Mouse (Mus musculus) hindbrain, embryonic 14.5 days (tissue): Measurements from ENCODE around the gene Olfm2. TPM values are rescaled to one million over a fixed set of nuclear protein-coding genes. Genes with fewer than 3 reads are reported as not detected.
A peak's percentile ranks its signal among the peaks of the same experiment; 100 is the strongest.

Experiments
- ATAC-seq: fragments of 200-750 bp; cut with Nextera tagmentation; 2 replicates; pipeline ENCODE4 v1.8.0; 2017; ENCODE audit warnings: moderate number of reproducible peaks, mild to moderate bottlenecking, moderate TSS enrichment, moderate library complexity; ENCODE audit not compliant: low FRiP score
- DNase-seq: peaks from one replicate; pipeline ENCODE4 v3.0.0-alpha.2; 2015; ENCODE audit warnings: low spot score
- H3K27ac ChIP-seq: fragments of 300-500 bp; sonication (generic); 2 replicates; pipeline ENCODE4 v1.5.1; 2014; ENCODE audit warnings: mild to moderate bottlenecking, moderate library complexity
- H3K27me3 ChIP-seq: fragments of 300-500 bp; sonication (generic); 2 replicates; pipeline ENCODE4 v1.6.1; 2014; ENCODE audit warnings: mild to moderate bottlenecking, low read length, mixed read lengths; ENCODE audit not compliant: control insufficient read depth, insufficient read depth
- H3K36me3 ChIP-seq: fragments of 300-500 bp; sonication (generic); replicated peaks from 2 replicates; pipeline ENCODE4 v1.6.1; 2014; ENCODE audit not compliant: control insufficient read depth, insufficient read depth
- H3K4me1 ChIP-seq: fragments of 300-500 bp; sonication (generic); replicated peaks from 2 replicates; pipeline ENCODE4 v1.6.1; 2014; ENCODE audit warnings: antibody characterized with exemption, low read length, mixed read lengths; ENCODE audit not compliant: control insufficient read depth, insufficient read depth
- H3K4me2 ChIP-seq: fragments of 300-500 bp; sonication (generic); replicated peaks from 2 replicates; pipeline ENCODE4 v1.6.1; 2014; ENCODE audit warnings: mild to moderate bottlenecking, moderate library complexity
- H3K4me3 ChIP-seq: fragments of 300-500 bp; sonication (generic); replicated peaks from 2 replicates; pipeline ENCODE4 v1.5.1; 2014; ENCODE audit warnings: mild to moderate bottlenecking, low read length
- H3K9ac ChIP-seq: fragments of 300-500 bp; sonication (generic); 2 replicates; pipeline ENCODE4 v1.6.1; 2014
- H3K9me3 ChIP-seq: fragments of 300-500 bp; sonication (generic); 2 replicates; pipeline ENCODE4 v1.6.1; 2016; ENCODE audit warnings: low read length; ENCODE audit not compliant: control insufficient read depth
- WGBS: fragments of 180-500 bp; shearing (Covaris S2); extraction: QIAGEN DNeasy Blood & Tissue Kit; methylation state at CpG from one replicate; pipeline ENCODE4 v1.1.7; 2014; 5-methylcytosine and 5-hydroxymethylcytosine counted together
- polyA plus RNA-seq: library from polyadenylated mRNA; unstranded; fragments of >200 nt; fragmentation: Nextera tagmentation; extraction: Ambion mirVana; gene quantifications from 2 replicates; pipeline ENCODE4 v1.2.1, GENCODE M21; 2014

Olfm2 gene
- polyA plus RNA-seq, 1 experiment from 2014 or later = 185 TPM

- Histone ChIP-seq H3K4me2 (no peak overlapping the region), H3K27me3 (no peaks in the 10 kb centered on the region), H3K4me3 (no peak overlapping the region), H3K9me3 (no peaks in the 10 kb centered on the region), H3K9ac (0 out of 2 replicates have a peak overlapping the region, but pooled peaks have one; percentile 8), H3K4me1 (peaks cover 16% of the 10 kb centered on the region), H3K36me3 (peaks cover 4% of the 10 kb centered on the region; the same call in 1 of the 2 replicates), H3K27ac (peak overlapping the region; percentile 82)
- 42% methylated on average over 5 of the region's 5 CpGs for WGBS
- peak; percentile 67 for ATAC-seq
- peak; percentile 32 for DNase-seq
These were observed 33.1 kb downstream of the Olfm2 start for GRCm38 (mm10) chr9:20712934-20713477.

- WGBS = 87% methylated on average over 3 of the region's 3 CpGs
- no peak overlapping the region for H3K4me3 ChIP-seq
- no peaks in the 10 kb centered on the region for H3K27me3 ChIP-seq
- peaks cover 16% of the 10 kb centered on the region for H3K4me1 ChIP-seq
- no peak overlapping the region for H3K4me2 ChIP-seq
- ATAC-seq (no peak), DNase-seq (no peak)
- no peaks in the 10 kb centered on the region for H3K9me3 ChIP-seq
- H3K27ac ChIP-seq = no peak overlapping the region
- peaks cover 4% of the 10 kb centered on the region; the same call in 1 of the 2 replicates for H3K36me3 ChIP-seq
- H3K9ac ChIP-seq = no peak overlapping the region
These were observed 35.7 kb downstream of the Olfm2 start for GRCm38 (mm10) chr9:20710471-20710870.

DNA sequence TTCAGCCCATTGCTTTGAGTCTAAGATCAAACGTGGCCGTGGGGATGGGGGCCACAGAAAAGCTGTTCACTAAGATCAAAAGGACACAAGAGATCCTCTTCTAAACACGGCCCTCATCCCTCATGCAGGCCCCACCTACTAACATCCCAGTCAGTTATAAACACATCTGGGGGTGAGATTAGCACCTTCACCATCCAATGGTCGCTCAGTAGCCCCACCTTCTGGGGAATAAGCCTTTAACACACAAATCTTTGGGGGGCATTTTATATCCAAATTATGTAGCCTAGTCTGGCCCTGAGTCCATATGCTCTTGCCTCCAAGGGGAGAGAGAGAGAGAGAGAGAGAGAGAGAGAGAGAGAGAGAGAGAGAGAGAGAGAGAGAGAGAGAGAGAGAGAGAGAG is 40.2 kb downstream of the Olfm2 start:
- Histone ChIP-seq H3K9ac (no peak overlapping the region), H3K4me1 (peaks cover 14% of the 10 kb centered on the region; the same call in 1 of the 2 replicates), H3K27ac (no peak overlapping the region), H3K9me3 (no peaks in the 10 kb centered on the region), H3K4me2 (no peak overlapping the region), H3K36me3 (no peaks in the 10 kb centered on the region), H3K27me3 (no peaks in the 10 kb centered on the region), H3K4me3 (no peak overlapping the region)
- ATAC-seq = no peak
- 56% methylated on average over 4 of the region's 4 CpGs for WGBS
- DNase-seq = no peak

DNA sequence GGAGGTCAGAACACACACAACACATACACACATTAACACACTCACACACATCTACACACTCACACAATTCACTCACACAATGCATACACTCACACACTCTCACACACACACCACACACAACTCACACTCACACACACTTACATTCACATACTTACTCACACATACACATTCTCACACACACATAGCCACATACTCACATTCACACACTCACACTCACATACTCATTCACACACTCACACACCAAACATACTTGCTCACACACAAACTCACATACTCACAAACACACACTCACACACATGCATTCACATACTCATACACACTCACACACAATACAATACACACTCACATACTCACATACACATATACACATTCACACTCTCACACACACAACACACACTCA is 40.7 kb downstream of the Olfm2 start:
- ATAC-seq (no peak), DNase-seq (no peak)
- Histone ChIP-seq H3K27me3 (no peaks in the 10 kb centered on the region), H3K27ac (no peak overlapping the region), H3K36me3 (no peaks in the 10 kb centered on the region), H3K4me3 (no peak overlapping the region), H3K4me2 (no peak overlapping the region), H3K9me3 (no peaks in the 10 kb centered on the region), H3K9ac (no peak overlapping the region), H3K4me1 (peaks cover 14% of the 10 kb centered on the region; the same call in 1 of the 2 replicates)

DNA sequence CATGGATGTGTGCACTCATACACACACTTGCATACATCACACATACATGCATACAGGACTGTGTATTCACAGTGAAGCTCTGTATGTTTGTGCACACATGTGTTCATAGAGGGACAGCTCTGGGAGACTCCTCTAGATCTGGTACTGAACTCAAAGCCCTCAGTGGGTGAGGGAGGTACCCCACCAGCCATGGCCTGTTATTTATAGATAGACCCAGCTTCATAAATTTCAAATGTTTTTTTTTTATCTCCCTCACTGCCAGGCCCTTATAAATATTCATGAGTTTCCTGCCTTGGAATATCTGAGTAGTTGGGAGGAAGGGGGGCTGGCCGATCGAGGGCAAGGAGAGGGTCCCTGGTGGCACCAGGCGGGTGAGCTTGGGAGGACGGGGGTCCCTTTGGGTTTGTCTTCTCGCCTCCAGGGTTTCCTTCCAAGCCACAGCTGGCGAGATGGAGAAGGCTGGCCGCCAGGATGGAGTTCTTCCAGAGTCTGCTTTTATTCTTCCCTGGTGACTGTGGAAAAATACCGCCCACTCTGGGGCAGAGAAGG is 42.2 kb downstream of the Olfm2 start:
- Histone ChIP-seq H3K36me3 (no peaks in the 10 kb centered on the region), H3K4me2 (no peak overlapping the region), H3K4me3 (no peak overlapping the region), H3K27ac (peak overlapping the region; percentile 60), H3K9ac (no peak overlapping the region), H3K4me1 (peaks cover 14% of the 10 kb centered on the region; the same call in 1 of the 2 replicates), H3K27me3 (no peaks in the 10 kb centered on the region), H3K9me3 (no peaks in the 10 kb centered on the region)
- ATAC-seq (peak; percentile 64), DNase-seq (peak; percentile 40)
- 17% methylated on average over 8 of the region's 8 CpGs for WGBS

- Histone ChIP-seq H3K4me1 (peaks cover 21% of the 10 kb centered on the region), H3K9ac (no peak overlapping the region), H3K27ac (0 out of 2 replicates have a peak overlapping the region, but pooled peaks have one; percentile 45), H3K36me3 (no peaks in the 10 kb centered on the region), H3K27me3 (no peaks in the 10 kb centered on the region), H3K4me2 (no peak overlapping the region), H3K4me3 (no peak overlapping the region), H3K9me3 (no peaks in the 10 kb centered on the region)
- no peak for DNase-seq
- ATAC-seq = peak; percentile 51
- WGBS = 9% methylated on average over 8 of the region's 8 CpGs
These were observed 48.7 kb downstream of the Olfm2 start for GRCm38 (mm10) chr9:20697466-20697865.

GRCm38 (mm10) chr9:20696107-20696712 is 49.9 kb downstream of the Olfm2 start:
- H3K4me1 ChIP-seq = peaks cover 22% of the 10 kb centered on the region
- H3K27me3 ChIP-seq = no peaks in the 10 kb centered on the region
- WGBS = 39% methylated on average over 5 of the region's 5 CpGs
- ATAC-seq (no peak), DNase-seq (no peak)
- H3K4me2 ChIP-seq = no peak overlapping the region
- H3K4me3 ChIP-seq = no peak overlapping the region
- H3K9ac ChIP-seq = no peak overlapping the region
- no peaks in the 10 kb centered on the region for H3K36me3 ChIP-seq
- no peak overlapping the region for H3K27ac ChIP-seq
- no peaks in the 10 kb centered on the region for H3K9me3 ChIP-seq

- Histone ChIP-seq H3K9me3 (no peaks in the 10 kb centered on the region), H3K4me3 (peak overlapping the region; percentile 15), H3K4me1 (peaks cover 28% of the 10 kb centered on the region), H3K9ac (peak overlapping the region; percentile 10; the same call in 1 of the 2 replicates), H3K4me2 (peak overlapping the region; percentile 43), H3K27ac (peak overlapping the region; percentile 33; the same call in 1 of the 2 replicates), H3K27me3 (no peaks in the 10 kb centered on the region), H3K36me3 (no peaks in the 10 kb centered on the region)
- ATAC-seq (no peak), DNase-seq (peak; percentile 28)
- 4% methylated on average over 25 of the region's 25 CpGs for WGBS
These were observed 51.4 kb downstream of the Olfm2 start for GRCm38 (mm10) chr9:20694721-20695235.

DNA sequence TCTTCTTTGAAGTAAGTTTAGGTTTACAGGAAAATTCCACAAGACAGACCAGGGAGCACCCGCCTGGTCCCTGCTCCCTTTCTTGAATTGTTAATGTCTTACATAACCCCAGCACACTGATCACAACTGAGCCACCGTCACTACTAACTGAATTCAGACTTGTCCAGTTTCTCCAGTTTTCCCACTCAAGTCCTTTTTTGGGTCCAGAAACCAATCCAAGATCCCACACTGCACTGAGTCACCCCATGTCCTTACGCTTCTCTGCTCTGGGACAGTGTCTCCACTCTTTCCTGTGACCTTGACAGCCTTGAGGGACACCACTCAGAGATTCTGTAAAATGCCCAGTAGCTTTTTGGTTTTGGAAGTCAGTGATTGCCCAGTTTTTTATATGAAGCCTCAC is 53.3 kb downstream of the Olfm2 start:
- Histone ChIP-seq H3K4me1 (peaks cover 33% of the 10 kb centered on the region), H3K27me3 (no peaks in the 10 kb centered on the region), H3K4me3 (no peak overlapping the region), H3K9me3 (no peaks in the 10 kb centered on the region), H3K27ac (no peak overlapping the region), H3K36me3 (no peaks in the 10 kb centered on the region), H3K4me2 (no peak overlapping the region), H3K9ac (no peak overlapping the region)
- DNase-seq (no peak), ATAC-seq (no peak)
- 95% methylated on average over 3 of the region's 3 CpGs for WGBS
